In the genomic region with DNA sequence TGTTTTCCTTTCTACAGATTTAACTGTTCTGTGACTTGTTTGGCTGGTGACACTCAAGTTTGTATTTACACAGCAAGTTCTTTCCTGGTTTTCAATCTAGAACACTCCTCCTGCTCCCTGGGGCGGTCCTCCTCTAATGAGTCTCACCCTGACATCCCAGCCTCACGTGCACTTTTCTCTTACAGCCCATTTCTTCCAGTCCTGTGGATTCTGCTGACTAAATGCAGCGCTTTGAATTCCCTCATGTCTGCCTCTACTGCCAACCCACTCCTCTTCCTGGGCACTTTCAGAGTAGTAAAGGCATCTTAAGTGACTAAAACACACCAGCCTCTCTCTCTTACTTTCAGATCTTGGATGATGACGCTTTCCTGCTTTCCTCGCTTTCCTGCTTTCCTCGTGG, we compare ENCODE assay signal across 8 mouse cellular contexts. TPM values are rescaled to one million over a fixed set of nuclear protein-coding genes. Genes with fewer than 3 reads are reported as not detected.
DNase-seq lines count a peak whose midpoint lies in the region; ATAC-seq and TF ChIP-seq lines count a peak whose summit lies in the region.

No protein-coding gene starts in this region.

- no peak for ATAC-seq in intestine, postnatal 0 days
- ATAC-seq in lung, embryonic 16.5 days (ENCODE audit: low read depth), result no peak

- TF ChIP-seq CTCF in left cerebral cortex, adult 2 months (IDR thresholded peaks at IDR 0.05), result no peak
- TF ChIP-seq CTCF in cortical plate, adult 2 months (IDR thresholded peaks at IDR 0.05; ENCODE audit: extremely low read depth, insufficient read depth, low read length), result no peak
- no peak for TF ChIP-seq CTCF in intestine, postnatal 0 days (IDR thresholded peaks at IDR 0.05; ENCODE audit: low read depth)

- WGBS in intestine, postnatal 0 days, result 2% methylated on average over 6 of the region's 6 CpGs
- WGBS in lung, embryonic 16.5 days, result 5% methylated on average over 6 of the region's 6 CpGs

- H3K4me1 ChIP-seq in cortical plate, adult 2 months (ENCODE audit: control insufficient read depth, insufficient read depth, low read length), result peaks cover 5% of the 10 kb centered on the region
- H3K4me1 ChIP-seq in intestine, postnatal 0 days (replicated peaks; ENCODE audit: control insufficient read depth, insufficient read depth, low read length), result no peaks in the 10 kb centered on the region
- H3K4me1 ChIP-seq in lung, embryonic 16.5 days (replicated peaks; ENCODE audit: control insufficient read depth, insufficient read depth, low read length), result peaks cover 6% of the 10 kb centered on the region

- intact Hi-C loops in left cerebral cortex, adult 2 months (cut with DNase I), result loop anchor here (2.0 kb wide), 1 partner anchor 99 kb away; no protein-coding TSS in a partner anchor
- intact Hi-C loops in left cerebral cortex, postnatal 14 days (cut with DNase I), result no loop called here

- H3K9me3 ChIP-seq in intestine, postnatal 0 days (ENCODE audit: control insufficient read depth), result no peaks in the 10 kb centered on the region
- H3K9me3 ChIP-seq in lung, embryonic 16.5 days (ENCODE audit: control insufficient read depth, low read length), result no peaks in the 10 kb centered on the region

- peak overlapping the region; percentile 64 for H3K9ac ChIP-seq in intestine, postnatal 0 days (ENCODE audit: low read depth, low read length)
- peak overlapping the region; percentile 78 for H3K9ac ChIP-seq in lung, embryonic 16.5 days (ENCODE audit: low read length)

- H3K36me3 ChIP-seq in intestine, postnatal 0 days (ENCODE audit: control insufficient read depth, insufficient read depth), result no peaks in the 10 kb centered on the region
- no peaks in the 10 kb centered on the region for H3K36me3 ChIP-seq in lung, embryonic 16.5 days (ENCODE audit: control insufficient read depth, insufficient read depth, low read length)

- H3K27me3 ChIP-seq in intestine, postnatal 0 days (replicated peaks; ENCODE audit: control insufficient read depth, insufficient read depth, low read length), result no peaks in the 10 kb centered on the region
- H3K27me3 ChIP-seq in lung, embryonic 16.5 days (ENCODE audit: control insufficient read depth, insufficient read depth, low read depth, low read length), result no peaks in the 10 kb centered on the region

- DNase-seq in left cerebral cortex, adult 2 months (ENCODE audit: extremely low spot score in 1 of 2, low spot score in 2 of 2), result no peak
- no peak for DNase-seq in left cerebral cortex, postnatal 14 days (ENCODE audit: low spot score in 2 of 2)
- no peak for DNase-seq in cerebellum, postnatal 14 days
- no peak for DNase-seq in frontal cortex, postnatal 25 days (ENCODE audit: low spot score in 2 of 2)
- no peak for DNase-seq in T-cell, adult 2 months (ENCODE audit: low spot score)

- H3K4me2 ChIP-seq in intestine, postnatal 0 days (replicated peaks; ENCODE audit: low read depth), result peak overlapping the region; percentile 66
- peak overlapping the region; percentile 85 for H3K4me2 ChIP-seq in lung, embryonic 16.5 days (ENCODE audit: low read depth, low read length)

- peak overlapping the region; percentile 90 for H3K27ac ChIP-seq in left cerebral cortex, adult 2 months
- no peak overlapping the region for H3K27ac ChIP-seq in cortical plate, adult 2 months (ENCODE audit: insufficient read depth, low read length)
- peak overlapping the region; percentile 95 for H3K27ac ChIP-seq in intestine, postnatal 0 days (ENCODE audit: low read depth, low read length)
- H3K27ac ChIP-seq in lung, embryonic 16.5 days (ENCODE audit: low read length), result peak overlapping the region; percentile 74

- peak overlapping the region; percentile 58 for H3K4me3 ChIP-seq in left cerebral cortex, adult 2 months
- H3K4me3 ChIP-seq in cortical plate, adult 2 months (ENCODE audit: insufficient read depth, low read length), result peak overlapping the region; percentile 60
- peak overlapping the region; percentile 65 for H3K4me3 ChIP-seq in intestine, postnatal 0 days (ENCODE audit: low read depth, low read length)
- peak overlapping the region; percentile 54 for H3K4me3 ChIP-seq in lung, embryonic 16.5 days (ENCODE audit: low read length)

- TF ChIP-seq POLR2A in cortical plate, adult 2 months (IDR thresholded peaks at IDR 0.05; ENCODE audit: extremely low read depth, insufficient read depth, low read length), result no peak

RNA-seq across cellular contexts. Expression of gene Gss, which starts 0.9 kb away (rescaled TPM):
- 10 to 100 TPM; 14.8 to 14.9 TPM for total RNA-seq in left cerebral cortex, adult 2 months (2021)
- total RNA-seq in left cerebral cortex, postnatal 14 days (2021), result 10 to 100 TPM; 15.8 to 18.3 TPM
- polyA plus RNA-seq in cortical plate, adult 2 months (2012; rRNA removed), result 17.2 and 18.4 TPM in 2 replicates
- 210 and 219 TPM in 2 replicates for polyA plus RNA-seq in intestine, postnatal 0 days (2015; fragmentation: Nextera tagmentation; extraction: Ambion mirVana)
- polyA plus RNA-seq in lung, embryonic 16.5 days (2015; fragmentation: Nextera tagmentation; extraction: Ambion mirVana), result 27.7 and 32.0 TPM in 2 replicates

RNA-seq across cellular contexts. Expression of gene Myh7b, which starts 19.3 kb away (rescaled TPM):
- total RNA-seq in left cerebral cortex, adult 2 months (2021), result 10 to 100 TPM in 1 of 2 experiments, 1 to 10 TPM in 1; 7.1 to 10.9 TPM
- 1 to 10 TPM; 4.5 to 5.6 TPM for total RNA-seq in left cerebral cortex, postnatal 14 days (2021)
- polyA plus RNA-seq in cortical plate, adult 2 months (2012; rRNA removed), result 10.5 and 13.8 TPM in 2 replicates
- polyA plus RNA-seq in intestine, postnatal 0 days (2015; fragmentation: Nextera tagmentation; extraction: Ambion mirVana), result 2.7 and 2.8 TPM in 2 replicates
- 0.18 and 0.75 TPM in 2 replicates for polyA plus RNA-seq in lung, embryonic 16.5 days (2015; fragmentation: Nextera tagmentation; extraction: Ambion mirVana)
